Mouse (Mus musculus): Measurements from ENCODE around the gene Sipa1l3. TPM values are rescaled to one million over a fixed set of nuclear protein-coding genes. Genes with fewer than 3 reads are reported as not detected.
A peak's percentile ranks its signal among the peaks of the same experiment; 100 is the strongest.

Sipa1l3 gene
- polyA plus RNA-seq, 1 experiment from 2014 or later, result 22.0 TPM

DNA sequence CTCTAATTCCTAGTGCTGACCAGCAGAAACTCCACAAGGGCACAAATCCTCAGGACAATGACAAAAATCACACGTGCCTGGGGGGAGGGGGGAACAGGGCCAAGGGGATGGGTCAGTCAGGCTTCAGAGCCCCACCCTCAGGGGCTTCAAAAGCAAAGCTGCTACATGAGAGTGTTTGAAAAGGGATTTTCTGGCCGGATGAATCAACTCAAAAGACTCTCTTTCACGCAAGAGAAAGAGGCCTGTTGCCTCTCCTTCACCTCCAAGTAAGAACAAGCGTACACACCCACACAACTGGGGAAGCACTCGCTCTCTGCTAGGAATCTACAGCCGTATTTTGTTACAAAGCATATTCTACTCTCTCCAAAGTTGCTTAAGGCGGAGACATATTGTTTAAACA lies 28.6 kb downstream of the Sipa1l3 start:
- Histone ChIP-seq H3K9me3 (ENCODE audit: control insufficient read depth) (no peaks in the 10 kb centered on the region), H3K4me1 (replicated peaks; ENCODE audit: control insufficient read depth, insufficient read depth, low read length) (peaks cover 12% of the 10 kb centered on the region), H3K27me3 (replicated peaks; ENCODE audit: control insufficient read depth, insufficient read depth, low read length) (no peaks in the 10 kb centered on the region), H3K4me2 (replicated peaks; ENCODE audit: low read depth) (no peak overlapping the region), H3K36me3 (ENCODE audit: control insufficient read depth, insufficient read depth) (no peaks in the 10 kb centered on the region), H3K4me3 (ENCODE audit: low read depth, low read length) (no peak overlapping the region), H3K9ac (ENCODE audit: low read depth, low read length) (no peak overlapping the region), H3K27ac (ENCODE audit: low read depth, low read length) (peak overlapping the region; percentile 46; the same call in 1 of the 2 replicates)
- no peak for TF ChIP-seq CTCF (IDR thresholded peaks at IDR 0.05; ENCODE audit: low read depth)
- 37% methylated on average over 7 of the region's 7 CpGs for WGBS
- ATAC-seq, result no peak

GRCm38 (mm10) chr7:29489364-29489763 lies 29.1 kb downstream of the Sipa1l3 start:
- no peak for ATAC-seq
- H3K27ac ChIP-seq (ENCODE audit: low read depth, low read length), result no peak overlapping the region
- 44% methylated on average over 3 of the region's 3 CpGs for WGBS
- H3K4me2 ChIP-seq (replicated peaks; ENCODE audit: low read depth), result no peak overlapping the region
- H3K9me3 ChIP-seq (ENCODE audit: control insufficient read depth), result no peaks in the 10 kb centered on the region
- H3K9ac ChIP-seq (ENCODE audit: low read depth, low read length), result no peak overlapping the region
- no peaks in the 10 kb centered on the region for H3K27me3 ChIP-seq (replicated peaks; ENCODE audit: control insufficient read depth, insufficient read depth, low read length)
- H3K4me3 ChIP-seq (ENCODE audit: low read depth, low read length), result no peak overlapping the region
- no peaks in the 10 kb centered on the region for H3K36me3 ChIP-seq (ENCODE audit: control insufficient read depth, insufficient read depth)
- TF ChIP-seq CTCF (IDR thresholded peaks at IDR 0.05; ENCODE audit: low read depth), result no peak
- H3K4me1 ChIP-seq (replicated peaks; ENCODE audit: control insufficient read depth, insufficient read depth, low read length), result peaks cover 12% of the 10 kb centered on the region

DNA sequence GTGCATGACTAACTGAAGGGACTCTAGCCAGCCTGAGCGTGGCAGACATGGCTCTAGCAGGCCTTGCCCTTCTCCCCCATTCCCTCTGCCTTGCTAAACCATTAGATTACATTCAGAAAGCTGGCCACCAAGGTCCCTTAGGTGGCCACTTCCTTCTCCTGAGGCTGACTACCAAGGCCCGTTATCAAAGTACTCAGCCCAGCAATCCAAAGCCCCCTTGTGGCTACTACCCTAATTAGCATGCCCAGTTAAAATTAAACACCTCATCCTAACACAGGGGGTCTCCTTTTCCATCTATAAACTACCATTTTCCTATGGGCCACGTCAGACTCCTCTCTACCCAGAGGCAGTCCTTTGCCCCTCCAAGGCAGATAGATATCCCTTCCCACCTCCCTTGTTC lies 31.7 kb downstream of the Sipa1l3 start:
- Histone ChIP-seq H3K4me1 (replicated peaks; ENCODE audit: control insufficient read depth, insufficient read depth, low read length) (peaks cover 8% of the 10 kb centered on the region; the same call in 1 of the 2 replicates), H3K36me3 (ENCODE audit: control insufficient read depth, insufficient read depth) (0 out of 2 replicates have a peak, but pooled peaks cover 3% of the 10 kb centered on the region), H3K9me3 (ENCODE audit: control insufficient read depth) (no peaks in the 10 kb centered on the region), H3K4me3 (ENCODE audit: low read depth, low read length) (no peak overlapping the region), H3K27ac (ENCODE audit: low read depth, low read length) (no peak overlapping the region), H3K27me3 (replicated peaks; ENCODE audit: control insufficient read depth, insufficient read depth, low read length) (no peaks in the 10 kb centered on the region), H3K4me2 (replicated peaks; ENCODE audit: low read depth) (no peak overlapping the region), H3K9ac (ENCODE audit: low read depth, low read length) (no peak overlapping the region)
- no peak for ATAC-seq
- peak; percentile 44 for TF ChIP-seq CTCF (IDR thresholded peaks at IDR 0.05; ENCODE audit: low read depth)
- 77% methylated on average over 3 of the region's 3 CpGs for WGBS

GRCm38 (mm10) chr7:29485721-29486120 lies 32.7 kb downstream of the Sipa1l3 start:
- no peak for TF ChIP-seq CTCF (IDR thresholded peaks at IDR 0.05; ENCODE audit: low read depth)
- H3K9me3 ChIP-seq (ENCODE audit: control insufficient read depth), result no peaks in the 10 kb centered on the region
- H3K4me1 ChIP-seq (replicated peaks; ENCODE audit: control insufficient read depth, insufficient read depth, low read length), result peaks cover 11% of the 10 kb centered on the region; the same call in 1 of the 2 replicates
- H3K27me3 ChIP-seq (replicated peaks; ENCODE audit: control insufficient read depth, insufficient read depth, low read length), result no peaks in the 10 kb centered on the region
- WGBS, result 64% methylated on average over 2 of the region's 2 CpGs
- H3K27ac ChIP-seq (ENCODE audit: low read depth, low read length), result no peak overlapping the region
- H3K4me2 ChIP-seq (replicated peaks; ENCODE audit: low read depth), result no peak overlapping the region
- H3K9ac ChIP-seq (ENCODE audit: low read depth, low read length), result no peak overlapping the region
- H3K4me3 ChIP-seq (ENCODE audit: low read depth, low read length), result no peak overlapping the region
- H3K36me3 ChIP-seq (ENCODE audit: control insufficient read depth, insufficient read depth), result 0 out of 2 replicates have a peak, but pooled peaks cover 3% of the 10 kb centered on the region
- ATAC-seq, result no peak

- H3K27ac ChIP-seq (ENCODE audit: low read depth, low read length), result no peak overlapping the region
- TF ChIP-seq CTCF (IDR thresholded peaks at IDR 0.05; ENCODE audit: low read depth), result no peak
- no peaks in the 10 kb centered on the region for H3K9me3 ChIP-seq (ENCODE audit: control insufficient read depth)
- H3K4me3 ChIP-seq (ENCODE audit: low read depth, low read length), result no peak overlapping the region
- ATAC-seq, result no peak
- no peak overlapping the region for H3K4me2 ChIP-seq (replicated peaks; ENCODE audit: low read depth)
- H3K27me3 ChIP-seq (replicated peaks; ENCODE audit: control insufficient read depth, insufficient read depth, low read length), result no peaks in the 10 kb centered on the region
- no peak overlapping the region for H3K9ac ChIP-seq (ENCODE audit: low read depth, low read length)
- peaks cover 3% of the 10 kb centered on the region; the same call in 1 of the 2 replicates for H3K4me1 ChIP-seq (replicated peaks; ENCODE audit: control insufficient read depth, insufficient read depth, low read length)
- 87% methylated on average over 4 of the region's 4 CpGs for WGBS
- peaks cover 3% of the 10 kb centered on the region; the same call in 1 of the 2 replicates for H3K36me3 ChIP-seq (ENCODE audit: control insufficient read depth, insufficient read depth)
These were observed 34.9 kb downstream of the Sipa1l3 start for GRCm38 (mm10) chr7:29483556-29483955.

GRCm38 (mm10) chr7:29481345-29482155 lies 36.9 kb downstream of the Sipa1l3 start:
- Histone ChIP-seq H3K4me1 (replicated peaks; ENCODE audit: control insufficient read depth, insufficient read depth, low read length) (peaks cover 3% of the 10 kb centered on the region; the same call in 1 of the 2 replicates), H3K36me3 (ENCODE audit: control insufficient read depth, insufficient read depth) (peaks cover 3% of the 10 kb centered on the region; the same call in 1 of the 2 replicates), H3K4me2 (replicated peaks; ENCODE audit: low read depth) (0 out of 2 replicates have a peak overlapping the region, but pooled peaks have one; percentile 3), H3K4me3 (ENCODE audit: low read depth, low read length) (no peak overlapping the region), H3K27me3 (replicated peaks; ENCODE audit: control insufficient read depth, insufficient read depth, low read length) (no peaks in the 10 kb centered on the region), H3K9me3 (ENCODE audit: control insufficient read depth) (no peaks in the 10 kb centered on the region), H3K27ac (ENCODE audit: low read depth, low read length) (peak overlapping the region; percentile 60), H3K9ac (ENCODE audit: low read depth, low read length) (no peak overlapping the region)
- ATAC-seq, result peak; percentile 17; the same call in 1 of the 2 replicates
- TF ChIP-seq CTCF (IDR thresholded peaks at IDR 0.05; ENCODE audit: low read depth), result no peak
- 51% methylated on average over 15 of the region's 15 CpGs for WGBS

All from intestine, postnatal 0 days (tissue).